ENCODE assay signal across 20 mouse cellular contexts in genomic region chr4:108811550-108811949, GRCm38 (mm10). TPM values are rescaled to one million over a fixed set of nuclear protein-coding genes. Genes with fewer than 3 reads are reported as not detected.
"Had no signal": no experiment of that assay in that cellular context is flagged by ENCODE, and none has a peak within 500 bp of the region (broad histone marks: within the 10 kb centered on the region; RNA-seq: fewer than 3 reads in every experiment).

No protein-coding gene starts in this region.

- H3K36me3 ChIP-seq: stomach, embryonic 15.5 days had no signal

- H3K9ac ChIP-seq: liver, embryonic 13.5 days; liver, embryonic 15.5 days; liver, postnatal 0 days; lung, embryonic 15.5 days; neural tube, embryonic 12.5 days; stomach, embryonic 15.5 days had no signal

- H3K9me3 ChIP-seq: liver, embryonic 13.5 days; liver, embryonic 15.5 days; lung, embryonic 15.5 days; megakaryocyte, embryonic 14.5 days; neural tube, embryonic 12.5 days; stomach, embryonic 15.5 days had no signal

- H3K4me2 ChIP-seq: liver, embryonic 11.5 days; liver, embryonic 13.5 days; liver, embryonic 15.5 days; lung, embryonic 15.5 days; neural tube, embryonic 12.5 days; stomach, embryonic 15.5 days had no signal

- H3K27ac ChIP-seq: liver, embryonic 13.5 days; liver, embryonic 15.5 days; lung, embryonic 15.5 days; macrophage; neural tube, embryonic 12.5 days; stomach, embryonic 15.5 days; stomach, postnatal 0 days had no signal

- DNase-seq: liver, embryonic 13.5 days; liver, postnatal 0 days; lung, adult 2 months; lung, postnatal 14 days; lung, postnatal 36 days; right cerebral cortex, postnatal 14 days; thymus, adult 2 months; thymus, postnatal 25 days; thymus, postnatal 4 days had no signal

- H3K27me3 ChIP-seq: liver, embryonic 13.5 days; liver, embryonic 15.5 days; lung, embryonic 15.5 days; neural tube, embryonic 12.5 days; stomach, embryonic 15.5 days had no signal

- H3K4me1 ChIP-seq: liver, embryonic 13.5 days; liver, embryonic 15.5 days; lung, embryonic 15.5 days; neural tube, embryonic 12.5 days; stomach, embryonic 15.5 days had no signal

- H3K4me3 ChIP-seq: liver, embryonic 13.5 days; liver, embryonic 15.5 days; lung, embryonic 15.5 days; megakaryocyte, embryonic 14.5 days; neural tube, embryonic 12.5 days; stomach, embryonic 15.5 days had no signal

- ATAC-seq: liver, postnatal 0 days; lung, postnatal 0 days had no signal

RNA-seq across cellular contexts. Expression of gene A730015C16Rik, which starts 36.9 kb away (rescaled TPM):
- polyA plus RNA-seq: macrophage; spleen, adult 2 months; thymus, adult 2 months; urinary bladder, adult 2 months had no signal
